Mouse (Mus musculus): ENCODE data around the gene Masp1. TPM values are rescaled to one million over a fixed set of nuclear protein-coding genes. Genes with fewer than 3 reads are reported as not detected.

Gene Masp1
- polyA plus RNA-seq, 1 experiment, result 0.80 TPM

GRCm38 (mm10) chr16:23529186-23529585 lies 8.6 kb upstream of the Masp1 start:
- TF ChIP-seq POLR2A (IDR thresholded peaks at IDR 0.05; ENCODE audit: control insufficient read depth, extremely low read depth, insufficient read depth, low read length, poor library complexity) (no peak), CTCF (IDR thresholded peaks at IDR 0.05; ENCODE audit: borderline replicate concordance, control insufficient read depth, extremely low read depth, insufficient read depth, low read length, poor library complexity) (no peak)
- no peak for DNase-seq
- H3K27me3 ChIP-seq (ENCODE audit: control insufficient read depth, insufficient read depth, low read length), result no peaks in the 10 kb centered on the region
- H3K36me3 ChIP-seq (ENCODE audit: control insufficient read depth, insufficient read depth, low read length), result no peaks in the 10 kb centered on the region
- no peak overlapping the region for H3K27ac ChIP-seq (ENCODE audit: control insufficient read depth, insufficient read depth, low read length)
- no peak overlapping the region for H3K4me3 ChIP-seq (ENCODE audit: control insufficient read depth, insufficient read depth, low read length)
- no peaks in the 10 kb centered on the region for H3K4me1 ChIP-seq (replicated peaks; ENCODE audit: control insufficient read depth, insufficient read depth, low read length)
- WGBS, result 95% methylated on average over 4 of the region's 4 CpGs

GRCm38 (mm10) chr16:23522081-23522480 lies 1.5 kb upstream of the Masp1 start:
- Histone ChIP-seq H3K4me1 (replicated peaks; ENCODE audit: control insufficient read depth, insufficient read depth, low read length) (peaks cover 3% of the 10 kb centered on the region; the same call in 1 of the 2 replicates), H3K27ac (ENCODE audit: control insufficient read depth, insufficient read depth, low read length) (no peak overlapping the region), H3K36me3 (ENCODE audit: control insufficient read depth, insufficient read depth, low read length) (no peaks in the 10 kb centered on the region), H3K4me3 (ENCODE audit: control insufficient read depth, insufficient read depth, low read length) (no peak overlapping the region), H3K27me3 (ENCODE audit: control insufficient read depth, insufficient read depth, low read length) (no peaks in the 10 kb centered on the region)
- TF ChIP-seq POLR2A (IDR thresholded peaks at IDR 0.05; ENCODE audit: control insufficient read depth, extremely low read depth, insufficient read depth, low read length, poor library complexity) (no peak), CTCF (IDR thresholded peaks at IDR 0.05; ENCODE audit: borderline replicate concordance, control insufficient read depth, extremely low read depth, insufficient read depth, low read length, poor library complexity) (no peak)
- WGBS, result 95% methylated on average over 5 of the region's 5 CpGs
- no peak for DNase-seq

- TF ChIP-seq POLR2A (IDR thresholded peaks at IDR 0.05; ENCODE audit: control insufficient read depth, extremely low read depth, insufficient read depth, low read length, poor library complexity), result no peak
- TF ChIP-seq CTCF (IDR thresholded peaks at IDR 0.05; ENCODE audit: borderline replicate concordance, control insufficient read depth, extremely low read depth, insufficient read depth, low read length, poor library complexity), result no peak
- 35% methylated on average over 5 of the region's 5 CpGs for WGBS
- DNase-seq, result no peak
- Histone ChIP-seq H3K27ac (ENCODE audit: control insufficient read depth, insufficient read depth, low read length) (no peak overlapping the region), H3K4me3 (ENCODE audit: control insufficient read depth, insufficient read depth, low read length) (no peak overlapping the region), H3K4me1 (replicated peaks; ENCODE audit: control insufficient read depth, insufficient read depth, low read length) (peaks cover 3% of the 10 kb centered on the region; the same call in 1 of the 2 replicates), H3K27me3 (ENCODE audit: control insufficient read depth, insufficient read depth, low read length) (no peaks in the 10 kb centered on the region), H3K36me3 (ENCODE audit: control insufficient read depth, insufficient read depth, low read length) (no peaks in the 10 kb centered on the region)
Measured at GRCm38 (mm10) chr16:23521092-23521491, 477 bp upstream of the Masp1 start.

DNA sequence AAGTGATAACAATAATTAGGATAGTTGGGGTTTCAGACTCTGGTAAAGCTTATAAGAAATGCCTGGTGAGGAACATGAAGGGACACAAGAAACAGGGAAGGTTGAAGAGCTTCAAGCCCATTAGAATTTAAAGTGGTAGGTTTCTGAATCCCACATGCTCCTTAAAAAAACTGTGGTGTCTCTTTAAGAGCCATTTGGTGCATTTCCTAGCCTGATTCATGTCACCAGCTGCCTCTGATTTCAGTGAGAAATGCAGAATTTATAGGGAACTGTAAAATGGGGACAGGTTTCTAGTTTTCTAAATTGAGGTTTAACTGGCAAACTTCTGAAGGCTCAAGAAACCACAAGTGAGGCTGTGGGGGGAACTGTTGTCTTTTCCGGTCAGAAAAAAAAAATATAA lies 844 bp downstream of the Masp1 start:
- Histone ChIP-seq H3K4me1 (replicated peaks; ENCODE audit: control insufficient read depth, insufficient read depth, low read length) (peaks cover 3% of the 10 kb centered on the region; the same call in 1 of the 2 replicates), H3K27me3 (ENCODE audit: control insufficient read depth, insufficient read depth, low read length) (no peaks in the 10 kb centered on the region), H3K36me3 (ENCODE audit: control insufficient read depth, insufficient read depth, low read length) (no peaks in the 10 kb centered on the region), H3K4me3 (ENCODE audit: control insufficient read depth, insufficient read depth, low read length) (no peak overlapping the region), H3K27ac (ENCODE audit: control insufficient read depth, insufficient read depth, low read length) (no peak overlapping the region)
- WGBS, result 3% methylated on average over 1 of the region's 1 CpGs
- no peak for TF ChIP-seq POLR2A (IDR thresholded peaks at IDR 0.05; ENCODE audit: control insufficient read depth, extremely low read depth, insufficient read depth, low read length, poor library complexity)
- TF ChIP-seq CTCF (IDR thresholded peaks at IDR 0.05; ENCODE audit: borderline replicate concordance, control insufficient read depth, extremely low read depth, insufficient read depth, low read length, poor library complexity), result no peak
- DNase-seq, result no peak

GRCm38 (mm10) chr16:23518567-23519369 lies 1.8 kb downstream of the Masp1 start:
- no peak overlapping the region for H3K27ac ChIP-seq (ENCODE audit: control insufficient read depth, insufficient read depth, low read length)
- H3K36me3 ChIP-seq (ENCODE audit: control insufficient read depth, insufficient read depth, low read length), result no peaks in the 10 kb centered on the region

DNA sequence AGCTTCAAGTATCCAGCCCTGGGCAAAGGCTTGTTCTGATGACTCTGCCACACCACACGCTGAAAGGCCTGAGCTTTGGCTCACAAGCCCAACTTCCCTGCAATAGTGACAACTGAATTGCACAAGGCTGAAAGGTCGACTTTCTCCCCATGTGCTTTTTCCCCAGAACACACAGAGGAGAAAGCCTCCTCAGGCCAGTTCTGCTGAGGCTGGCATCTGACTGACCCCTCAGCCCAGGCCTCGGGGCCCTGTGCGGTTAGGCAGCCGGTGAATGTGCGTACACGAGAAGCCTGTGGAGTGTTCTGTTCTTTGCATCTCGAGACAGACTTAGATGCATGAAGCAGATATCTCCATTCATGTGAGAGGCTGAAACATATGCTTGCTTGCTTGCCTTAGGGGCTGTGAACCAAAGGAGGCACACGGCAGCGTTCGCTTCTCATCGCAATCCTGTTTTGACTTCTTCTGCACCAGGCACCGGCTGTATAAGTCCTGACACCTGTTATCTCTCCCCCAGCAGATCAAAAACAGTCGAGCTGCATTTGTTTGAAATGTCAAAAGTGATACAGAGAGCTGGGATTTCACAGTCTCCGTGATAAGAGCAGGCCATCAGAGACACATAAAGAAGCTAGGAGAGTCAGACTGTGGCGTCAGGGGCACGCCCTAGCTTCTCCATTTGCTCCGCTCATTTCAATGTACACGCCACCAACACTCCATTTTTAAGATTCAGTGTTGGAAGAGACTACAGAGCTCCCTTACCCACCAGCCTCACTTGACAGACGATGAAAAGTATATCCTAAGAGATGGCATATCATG lies 2.7 kb downstream of the Masp1 start:
- H3K4me1 ChIP-seq (replicated peaks; ENCODE audit: control insufficient read depth, insufficient read depth, low read length), result peaks cover 3% of the 10 kb centered on the region; the same call in 1 of the 2 replicates
- H3K36me3 ChIP-seq (ENCODE audit: control insufficient read depth, insufficient read depth, low read length), result no peaks in the 10 kb centered on the region
- 92% methylated on average over 20 of the region's 20 CpGs for WGBS
- TF ChIP-seq POLR2A (IDR thresholded peaks at IDR 0.05; ENCODE audit: control insufficient read depth, extremely low read depth, insufficient read depth, low read length, poor library complexity) (no peak), CTCF (IDR thresholded peaks at IDR 0.05; ENCODE audit: borderline replicate concordance, control insufficient read depth, extremely low read depth, insufficient read depth, low read length, poor library complexity) (no peak)
- no peaks in the 10 kb centered on the region for H3K27me3 ChIP-seq (ENCODE audit: control insufficient read depth, insufficient read depth, low read length)
- H3K27ac ChIP-seq (ENCODE audit: control insufficient read depth, insufficient read depth, low read length), result no peak overlapping the region
- DNase-seq, result no peak
- no peak overlapping the region for H3K4me3 ChIP-seq (ENCODE audit: control insufficient read depth, insufficient read depth, low read length)

More at GRCm38 (mm10) chr16:23518567-23519369, 1.8 kb downstream of the Masp1 start:
- Histone ChIP-seq H3K4me3 (ENCODE audit: control insufficient read depth, insufficient read depth, low read length) (no peak overlapping the region), H3K4me1 (replicated peaks; ENCODE audit: control insufficient read depth, insufficient read depth, low read length) (peaks cover 3% of the 10 kb centered on the region; the same call in 1 of the 2 replicates), H3K27me3 (ENCODE audit: control insufficient read depth, insufficient read depth, low read length) (no peaks in the 10 kb centered on the region)
- TF ChIP-seq CTCF (IDR thresholded peaks at IDR 0.05; ENCODE audit: borderline replicate concordance, control insufficient read depth, extremely low read depth, insufficient read depth, low read length, poor library complexity) (no peak), POLR2A (IDR thresholded peaks at IDR 0.05; ENCODE audit: control insufficient read depth, extremely low read depth, insufficient read depth, low read length, poor library complexity) (no peak)
- DNase-seq, result no peak
- 88% methylated on average over 10 of the region's 10 CpGs for WGBS

Measured in thymus, adult 2 months (tissue).